Mouse (Mus musculus): Measurements from ENCODE around the gene Rab5b.

DNA sequence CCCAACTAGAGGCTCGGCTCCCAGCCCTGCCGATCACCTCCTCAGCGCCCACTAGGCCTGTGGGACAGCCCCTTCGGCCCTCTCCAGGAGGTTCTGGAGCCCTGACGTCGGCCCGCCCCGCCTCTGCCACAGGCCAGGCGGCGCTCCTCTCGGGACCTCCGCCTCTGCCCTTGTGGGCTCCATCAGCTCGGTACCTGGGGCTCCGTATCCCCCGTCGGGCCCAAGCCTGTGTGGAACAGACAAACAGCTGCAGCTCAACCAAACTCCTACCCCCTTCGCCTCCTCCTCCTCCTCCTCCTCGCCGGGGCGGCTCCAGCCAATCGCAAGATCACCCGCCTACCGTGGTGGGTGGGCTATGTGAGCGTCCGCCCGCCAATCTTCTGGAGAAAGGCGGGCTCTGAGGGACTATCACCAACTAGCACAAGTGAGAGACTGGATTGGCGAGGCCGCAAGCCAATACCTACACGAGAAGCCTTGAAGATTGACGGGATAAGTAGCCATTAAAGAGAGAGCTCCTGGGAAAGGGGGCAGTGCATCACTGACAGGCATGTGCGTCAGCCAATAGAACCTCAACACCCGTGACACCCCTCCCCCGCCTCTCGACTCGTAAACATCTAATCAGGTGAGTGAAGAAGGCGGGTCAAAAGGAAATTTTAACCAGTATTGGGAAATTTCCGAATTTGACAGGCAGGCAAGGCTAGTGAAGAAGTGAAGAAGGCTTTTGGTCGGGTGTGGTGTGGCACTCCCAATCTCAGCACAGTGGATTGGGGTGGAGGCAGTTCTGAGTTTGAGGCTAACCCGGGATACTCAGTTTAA lies at the start of gene Rab5b:
- TF ChIP-seq POLR2A (IDR thresholded peaks at IDR 0.05; ENCODE audit: extremely low read depth, insufficient read depth, low read length) (peak; percentile 94), CTCF (IDR thresholded peaks at IDR 0.05; ENCODE audit: low read depth, low read length) (no peak)

All from liver, adult 2 months (tissue).